Mouse (Mus musculus): Measurements from ENCODE around the gene Myocd. TPM values are rescaled to one million over a fixed set of nuclear protein-coding genes. Genes with fewer than 3 reads are reported as not detected.

Myocd gene
- polyA plus RNA-seq, 1 experiment from 2014 or later: 26.5 TPM

DNA sequence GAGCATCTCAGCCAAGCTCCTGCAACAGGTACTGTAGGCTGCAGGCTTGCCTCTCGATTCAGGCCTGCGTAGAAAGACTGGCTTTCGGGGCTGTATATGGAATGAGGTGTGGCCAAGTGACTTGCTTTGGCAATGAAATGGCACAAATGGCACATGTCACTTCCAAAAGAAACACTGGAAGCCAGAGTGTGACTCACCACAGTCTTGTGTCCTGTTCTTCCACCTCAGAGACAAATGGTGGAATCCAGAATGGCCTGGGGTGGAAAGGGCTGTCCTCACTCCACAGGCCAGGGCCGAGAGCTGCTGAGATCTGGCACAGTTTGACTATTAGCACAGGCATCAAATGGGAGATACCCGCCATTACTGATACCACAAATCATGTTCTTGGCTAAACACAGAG is 116.8 kb downstream of the Myocd start:
- no peak for TF ChIP-seq CTCF (IDR thresholded peaks at IDR 0.05; ENCODE audit: low read depth)
- 82% methylated on average over 5 of the region's 5 CpGs for WGBS
- H3K9ac ChIP-seq: no peak overlapping the region
- 0 out of 2 replicates have a peak, but pooled peaks cover 3% of the 10 kb centered on the region for H3K4me1 ChIP-seq (ENCODE audit: insufficient read depth)
- no peaks in the 10 kb centered on the region for H3K36me3 ChIP-seq (ENCODE audit: insufficient read depth)
- no peak overlapping the region for H3K4me2 ChIP-seq
- no peak for ATAC-seq (ENCODE audit: insufficient read depth)
- H3K9me3 ChIP-seq (ENCODE audit: low read depth, low read length): no peaks in the 10 kb centered on the region
- no peak overlapping the region for H3K4me3 ChIP-seq (ENCODE audit: low read depth, low read length)
- no peak for DNase-seq
- no peak overlapping the region for H3K27ac ChIP-seq (ENCODE audit: low read depth)
- no peaks in the 10 kb centered on the region for H3K27me3 ChIP-seq (ENCODE audit: insufficient read depth, low read length)

DNA sequence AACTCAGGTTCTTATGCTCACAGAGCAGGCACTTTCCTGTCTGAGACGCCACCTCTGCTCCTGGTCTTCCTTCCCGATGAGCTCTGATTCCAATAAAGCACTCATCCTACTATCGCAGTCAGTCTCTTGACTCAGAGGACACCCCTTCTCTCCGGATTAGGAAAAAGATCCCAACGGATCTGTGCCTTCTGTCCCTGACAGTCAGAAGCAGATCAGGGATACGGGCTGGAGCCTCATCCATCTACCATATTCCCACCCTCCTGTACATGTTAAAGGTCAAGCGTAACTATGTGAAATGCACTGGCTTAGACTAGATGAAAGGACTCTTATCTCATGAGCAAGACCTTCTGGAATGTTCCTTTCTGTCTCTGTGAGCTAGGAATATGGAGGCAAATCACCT is 121.3 kb downstream of the Myocd start:
- no peak for ATAC-seq (ENCODE audit: insufficient read depth)

DNA sequence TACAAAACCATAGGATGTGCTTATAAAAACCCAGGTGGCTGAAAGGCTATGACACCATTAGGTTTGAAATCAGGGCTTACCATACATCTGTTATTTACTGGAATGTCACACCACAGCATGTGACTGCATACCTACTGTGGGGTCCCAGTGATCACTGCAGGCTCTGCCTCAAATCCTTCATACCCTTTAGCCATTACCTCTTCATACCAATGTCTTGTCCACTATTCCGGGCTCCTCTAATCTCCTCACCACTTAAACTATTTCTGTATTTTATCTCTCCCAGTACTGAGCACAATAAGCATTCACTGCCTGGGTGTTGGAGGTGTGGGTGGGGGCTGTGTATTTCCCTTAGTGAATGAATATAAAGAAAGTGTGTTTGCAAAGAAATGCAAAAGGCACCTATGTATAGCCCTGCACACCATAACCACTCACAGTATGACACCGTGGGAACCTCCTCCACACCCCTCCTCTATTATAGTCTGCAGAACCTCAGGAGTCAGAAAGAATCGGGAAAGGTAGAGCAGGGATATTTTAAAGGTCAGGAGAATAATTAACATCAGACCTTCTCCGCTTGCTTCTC is 126.9 kb downstream of the Myocd start:
- Histone ChIP-seq H3K4me2 (no peak overlapping the region), H3K9ac (no peak overlapping the region), H3K9me3 (ENCODE audit: low read depth, low read length) (no peaks in the 10 kb centered on the region), H3K27me3 (ENCODE audit: insufficient read depth, low read length) (no peaks in the 10 kb centered on the region), H3K4me1 (ENCODE audit: insufficient read depth) (no peaks in the 10 kb centered on the region), H3K4me3 (ENCODE audit: low read depth, low read length) (no peak overlapping the region), H3K36me3 (ENCODE audit: insufficient read depth) (no peaks in the 10 kb centered on the region), H3K27ac (ENCODE audit: low read depth) (no peak overlapping the region)
- 67% methylated on average over 4 of the region's 4 CpGs for WGBS
- ATAC-seq (ENCODE audit: insufficient read depth) (no peak), DNase-seq (no peak)
- TF ChIP-seq CTCF (IDR thresholded peaks at IDR 0.05; ENCODE audit: low read depth): no peak

More for the DNA sequence above, 121.3 kb downstream of the Myocd start:
- H3K27me3 ChIP-seq (ENCODE audit: insufficient read depth, low read length): no peaks in the 10 kb centered on the region
- H3K27ac ChIP-seq (ENCODE audit: low read depth): no peak overlapping the region
- H3K4me1 ChIP-seq (ENCODE audit: insufficient read depth): 0 out of 2 replicates have a peak, but pooled peaks cover 3% of the 10 kb centered on the region
- H3K36me3 ChIP-seq (ENCODE audit: insufficient read depth): no peaks in the 10 kb centered on the region
- H3K9ac ChIP-seq: no peak overlapping the region
- no peak overlapping the region for H3K4me2 ChIP-seq
- no peaks in the 10 kb centered on the region for H3K9me3 ChIP-seq (ENCODE audit: low read depth, low read length)
- H3K4me3 ChIP-seq (ENCODE audit: low read depth, low read length): no peak overlapping the region
- TF ChIP-seq CTCF (IDR thresholded peaks at IDR 0.05; ENCODE audit: low read depth): no peak
- no peak for DNase-seq
- WGBS: 73% methylated on average over 7 of the region's 7 CpGs

DNA sequence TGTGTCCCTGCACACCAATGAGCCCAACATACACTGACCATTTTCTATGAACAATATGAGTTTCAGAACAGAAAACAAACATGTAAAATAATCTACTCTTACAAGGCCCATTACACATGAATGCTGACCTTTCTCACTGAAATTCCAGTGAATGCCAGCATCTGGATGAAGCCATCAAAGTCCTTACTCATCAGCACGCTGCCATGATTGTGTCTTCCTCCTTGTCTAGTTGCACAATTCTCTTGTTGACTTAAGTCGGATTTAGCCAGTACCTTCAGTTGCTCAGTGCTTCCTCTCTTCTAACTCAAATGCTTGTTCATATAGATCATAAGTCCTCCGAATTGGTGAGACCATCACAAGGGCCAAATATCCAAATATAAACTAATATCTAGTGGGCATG is 130.8 kb downstream of the Myocd start:
- DNase-seq: no peak
- no peak overlapping the region for H3K4me2 ChIP-seq
- H3K27ac ChIP-seq (ENCODE audit: low read depth): no peak overlapping the region
- no peak overlapping the region for H3K4me3 ChIP-seq (ENCODE audit: low read depth, low read length)
- TF ChIP-seq CTCF (IDR thresholded peaks at IDR 0.05; ENCODE audit: low read depth): no peak
- no peaks in the 10 kb centered on the region for H3K36me3 ChIP-seq (ENCODE audit: insufficient read depth)
- 87% methylated on average over 3 of the region's 3 CpGs for WGBS
- no peaks in the 10 kb centered on the region for H3K4me1 ChIP-seq (ENCODE audit: insufficient read depth)
- H3K27me3 ChIP-seq (ENCODE audit: insufficient read depth, low read length): no peaks in the 10 kb centered on the region
- H3K9me3 ChIP-seq (ENCODE audit: low read depth, low read length): no peaks in the 10 kb centered on the region
- no peak for ATAC-seq (ENCODE audit: insufficient read depth)
- H3K9ac ChIP-seq: no peak overlapping the region

DNA sequence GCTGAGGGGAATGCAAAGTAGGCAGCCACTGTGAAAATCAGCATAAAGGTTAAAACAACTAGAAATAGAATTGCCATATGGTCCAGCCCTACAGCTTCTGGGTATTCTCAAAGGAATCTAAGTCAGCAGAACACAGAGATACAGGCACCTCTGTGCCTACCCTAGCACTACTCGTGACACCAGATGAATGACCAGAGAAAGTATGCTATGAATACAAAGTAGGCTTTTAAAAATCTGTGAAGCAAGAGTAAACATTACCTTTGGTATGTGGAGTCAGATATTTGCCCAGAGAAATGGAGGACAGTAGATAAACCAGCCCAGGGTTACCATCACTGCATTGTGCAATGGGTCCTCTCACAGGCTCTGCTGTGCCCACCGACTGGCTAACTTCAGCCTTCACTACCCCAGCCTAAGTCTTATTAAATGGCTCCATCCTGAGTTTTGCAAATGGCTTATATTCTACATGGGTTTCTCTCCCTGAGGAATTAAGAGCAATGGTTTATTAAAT is 132.6 kb downstream of the Myocd start:
- no peak overlapping the region for H3K4me3 ChIP-seq (ENCODE audit: low read depth, low read length)
- no peaks in the 10 kb centered on the region for H3K9me3 ChIP-seq (ENCODE audit: low read depth, low read length)
- no peak overlapping the region for H3K4me2 ChIP-seq
- TF ChIP-seq CTCF (IDR thresholded peaks at IDR 0.05; ENCODE audit: low read depth): no peak
- no peaks in the 10 kb centered on the region for H3K4me1 ChIP-seq (ENCODE audit: insufficient read depth)
- no peaks in the 10 kb centered on the region for H3K36me3 ChIP-seq (ENCODE audit: insufficient read depth)
- no peak overlapping the region for H3K9ac ChIP-seq
- H3K27ac ChIP-seq (ENCODE audit: low read depth): no peak overlapping the region
- H3K27me3 ChIP-seq (ENCODE audit: insufficient read depth, low read length): no peaks in the 10 kb centered on the region
- WGBS: 64% methylated on average over 2 of the region's 2 CpGs
- ATAC-seq (ENCODE audit: insufficient read depth) (no peak), DNase-seq (no peak)

DNA sequence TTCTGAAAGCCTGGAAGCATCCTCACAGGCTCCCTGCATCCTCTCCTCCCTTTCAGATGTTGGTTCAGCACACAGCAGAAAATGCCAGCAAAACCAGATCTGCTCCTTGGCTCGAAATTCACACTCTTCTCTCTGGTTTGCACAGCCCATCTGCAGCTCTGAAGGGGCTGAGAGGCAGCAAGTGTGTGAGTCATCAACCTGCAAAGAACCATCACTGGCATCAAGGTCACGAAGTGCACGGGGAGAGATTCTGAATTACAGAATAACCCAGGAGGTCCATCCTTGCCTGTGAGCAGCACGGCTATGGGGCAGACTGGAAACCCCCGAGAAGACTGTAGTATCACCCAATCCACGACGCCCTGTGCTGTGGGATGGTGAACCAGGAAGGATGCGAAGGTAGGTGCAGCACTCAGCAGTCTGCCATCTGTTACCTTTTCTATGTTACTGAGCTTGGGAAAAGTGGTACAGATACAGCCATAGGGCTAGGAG is 134.5 kb downstream of the Myocd start:
- Histone ChIP-seq H3K4me3 (ENCODE audit: low read depth, low read length) (no peak overlapping the region), H3K36me3 (ENCODE audit: insufficient read depth) (no peaks in the 10 kb centered on the region), H3K9ac (no peak overlapping the region), H3K4me1 (ENCODE audit: insufficient read depth) (no peaks in the 10 kb centered on the region), H3K27ac (ENCODE audit: low read depth) (no peak overlapping the region), H3K27me3 (ENCODE audit: insufficient read depth, low read length) (no peaks in the 10 kb centered on the region), H3K9me3 (ENCODE audit: low read depth, low read length) (no peaks in the 10 kb centered on the region), H3K4me2 (no peak overlapping the region)
- no peak for ATAC-seq (ENCODE audit: insufficient read depth)
- DNase-seq: no peak
- WGBS: 82% methylated on average over 8 of the region's 8 CpGs
- no peak for TF ChIP-seq CTCF (IDR thresholded peaks at IDR 0.05; ENCODE audit: low read depth)

DNA sequence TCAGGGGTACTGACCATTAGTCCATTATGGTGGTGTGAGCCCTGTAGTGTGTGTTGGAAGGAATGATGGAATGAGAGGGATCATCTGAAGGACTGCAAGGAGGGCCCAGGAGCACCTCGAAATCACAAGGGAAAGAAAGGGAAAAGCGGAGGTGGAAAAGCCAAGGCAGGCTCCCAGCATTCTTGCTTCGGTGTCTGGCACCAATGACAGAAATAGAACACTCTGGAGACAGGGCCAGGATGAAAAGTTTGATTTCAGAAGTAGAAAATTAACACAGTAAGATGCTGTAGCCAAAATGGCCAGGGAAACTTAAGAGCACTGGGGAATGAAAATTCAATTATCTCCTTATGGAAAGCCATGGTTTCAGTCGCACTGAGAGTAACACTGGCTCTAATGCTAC is 136.1 kb downstream of the Myocd start:
- Histone ChIP-seq H3K4me2 (no peak overlapping the region), H3K9me3 (ENCODE audit: low read depth, low read length) (no peaks in the 10 kb centered on the region), H3K27ac (ENCODE audit: low read depth) (no peak overlapping the region), H3K4me3 (ENCODE audit: low read depth, low read length) (no peak overlapping the region), H3K9ac (no peak overlapping the region), H3K27me3 (ENCODE audit: insufficient read depth, low read length) (no peaks in the 10 kb centered on the region), H3K4me1 (ENCODE audit: insufficient read depth) (no peaks in the 10 kb centered on the region), H3K36me3 (ENCODE audit: insufficient read depth) (no peaks in the 10 kb centered on the region)
- ATAC-seq (ENCODE audit: insufficient read depth) (no peak), DNase-seq (no peak)
- 93% methylated on average over 4 of the region's 4 CpGs for WGBS
- no peak for TF ChIP-seq CTCF (IDR thresholded peaks at IDR 0.05; ENCODE audit: low read depth)

Measured in lung, embryonic 14.5 days (tissue).